Mouse (Mus musculus) layer of hippocampus, adult 18-20 months (tissue): ENCODE results near the gene Kcnh7. TPM values are rescaled to one million over a fixed set of nuclear protein-coding genes. Genes with fewer than 3 reads are reported as not detected.

Experiments used
- DNase-seq, 2 experiments: peaks; one replicate each; pipeline ENCODE4 v3.0.0; 2022; ENCODE audit warnings: low spot score in 2 of 2
- total RNA-seq, 2 experiments: library from RNA; stranded (reverse); gene quantifications; 2 replicates each; pipeline ENCODE4 v1.2.3; 2021

Kcnh7 gene
- total RNA-seq, 2 experiments from 2014 or later, result 31.3 to 35.0 TPM

- DNase-seq, result no peak
These were observed 537.3 kb downstream of the Kcnh7 start for GRCm38 (mm10) chr2:62646671-62647289.

GRCm38 (mm10) chr2:62646014-62646645, 538.0 kb downstream of the Kcnh7 start, which contains the start of gene Ifih1:
Gene Ifih1 (minus strand): TSS chr2:62646255.
- DNase-seq, result no peak

GRCm38 (mm10) chr2:62645475-62645874, 538.6 kb downstream of the Kcnh7 start:
- DNase-seq, result no peak

- DNase-seq, result no peak
These were observed 539.2 kb downstream of the Kcnh7 start for GRCm38 (mm10) chr2:62644891-62645290.
